9 mouse cellular contexts compared by ENCODE assay signal in genomic region chr7:16475764-16476599, GRCm38 (mm10). TPM values are rescaled to one million over a fixed set of nuclear protein-coding genes. Genes with fewer than 3 reads are reported as not detected.
DNase-seq lines count a peak whose midpoint lies in the region; ATAC-seq and TF ChIP-seq lines count a peak whose summit lies in the region.
"Had no signal": no experiment of that assay in that cellular context is flagged by ENCODE, and none has a peak within 500 bp of the region (broad histone marks: within the 10 kb centered on the region; RNA-seq: fewer than 3 reads in every experiment).

No protein-coding gene starts in this region.

- H3K4me2 ChIP-seq in heart, embryonic 13.5 days: peak overlapping the region; percentile 67
- H3K4me2 ChIP-seq in hindbrain, embryonic 12.5 days (replicated peaks): peak overlapping the region; percentile 57

- intact Hi-C loops in heart, postnatal 10 days (cut with DNase I): no loop called here
- intact Hi-C loops in left cerebral cortex, postnatal 10 days (cut with DNase I): no loop called here

- H3K4me3 ChIP-seq in heart, embryonic 13.5 days: peak overlapping the region; percentile 43
- peak overlapping the region; percentile 55 to 64 for H3K4me3 ChIP-seq in ES-E14 (ENCODE audit: insufficient read depth in 1 of 2, low read depth in 1 of 2, low read length in 2 of 2, poor library complexity in 1 of 2, severe bottlenecking in 1 of 2)
- peak overlapping the region; percentile 35 for H3K4me3 ChIP-seq in hindbrain, embryonic 12.5 days
- peak overlapping the region; percentile 53 for H3K4me3 ChIP-seq in midbrain, embryonic 10.5 days

- H3K36me3 ChIP-seq in heart, embryonic 13.5 days: no peaks in the 10 kb centered on the region
- H3K36me3 ChIP-seq in ES-E14 (ENCODE audit: control insufficient read depth, insufficient read depth, low read length, poor library complexity, severe bottlenecking): no peaks in the 10 kb centered on the region
- no peaks in the 10 kb centered on the region for H3K36me3 ChIP-seq in hindbrain, embryonic 12.5 days
- no peaks in the 10 kb centered on the region for H3K36me3 ChIP-seq in midbrain, embryonic 10.5 days

- 3% methylated on average over 46 of the region's 59 CpGs for WGBS in heart, embryonic 13.5 days
- 2% methylated on average over 55 of the region's 59 CpGs for WGBS in hindbrain, embryonic 12.5 days
- WGBS in midbrain, embryonic 10.5 days: 1% methylated on average over 59 of the region's 59 CpGs

- no peak overlapping the region for H3K27ac ChIP-seq in heart, embryonic 13.5 days (replicated peaks)
- H3K27ac ChIP-seq in ES-E14 (ENCODE audit: insufficient read depth, low read depth, low read length, poor library complexity, severe bottlenecking): no peak overlapping the region
- no peak overlapping the region for H3K27ac ChIP-seq in hindbrain, embryonic 12.5 days
- no peak overlapping the region for H3K27ac ChIP-seq in midbrain, embryonic 10.5 days (replicated peaks)

- in situ Hi-C loops in ES-E14 (cut with MboI; ENCODE audit: low sequenced_read_pairs in 2 of 2, unreplicated experiment in 2 of 2): no loop called here

- no peak for DNase-seq in heart, postnatal 10 days
- no peak for DNase-seq in ES-E14 (ENCODE audit: low read depth, low spot score)
- no peak for DNase-seq in midbrain, embryonic 10.5 days (ENCODE audit: low spot score)
- DNase-seq in kidney, postnatal 4 days: no peak
- no peak for DNase-seq in left cerebral cortex, postnatal 10 days (ENCODE audit: extremely low spot score in 1 of 2, low spot score in 2 of 2)

- no peak overlapping the region for H3K9ac ChIP-seq in heart, embryonic 13.5 days
- peak overlapping the region; percentile 25; the same call in 1 of the 2 replicates for H3K9ac ChIP-seq in ES-E14 (ENCODE audit: insufficient read depth, low read depth, low read length, poor library complexity, severe bottlenecking)
- H3K9ac ChIP-seq in hindbrain, embryonic 12.5 days: peak overlapping the region; percentile 38; the same call in 1 of the 2 replicates

- peaks cover 90% of the 10 kb centered on the region for H3K27me3 ChIP-seq in heart, embryonic 13.5 days (replicated peaks)
- peaks cover 74% of the 10 kb centered on the region for H3K27me3 ChIP-seq in hindbrain, embryonic 12.5 days
- H3K27me3 ChIP-seq in midbrain, embryonic 10.5 days (ENCODE audit: low read depth, poor library complexity, severe bottlenecking): peaks cover 76% of the 10 kb centered on the region

- H3K9me3 ChIP-seq in heart, embryonic 13.5 days: peaks cover 3% of the 10 kb centered on the region
- H3K9me3 ChIP-seq in ES-E14 (ENCODE audit: control insufficient read depth, insufficient read depth, low read depth, low read length): no peaks in the 10 kb centered on the region
- H3K9me3 ChIP-seq in hindbrain, embryonic 12.5 days (replicated peaks): no peaks in the 10 kb centered on the region
- no peaks in the 10 kb centered on the region for H3K9me3 ChIP-seq in midbrain, embryonic 10.5 days (replicated peaks)

- H3K4me1 ChIP-seq in heart, embryonic 13.5 days: peaks cover 21% of the 10 kb centered on the region
- peaks cover 2 to 9% of the 10 kb centered on the region in 2 experiments; a peak in 1 of 4 replicates for H3K4me1 ChIP-seq in ES-E14 (ENCODE audit: control insufficient read depth in 2 of 2, insufficient read depth in 2 of 2, low read length in 2 of 2, poor library complexity in 1 of 2)
- H3K4me1 ChIP-seq in hindbrain, embryonic 12.5 days: peaks cover 23% of the 10 kb centered on the region
- H3K4me1 ChIP-seq in midbrain, embryonic 10.5 days: peaks cover 24% of the 10 kb centered on the region

- no peak for ATAC-seq in heart, embryonic 13.5 days (ENCODE audit: extremely low read depth, insufficient number of reproducible peaks, low FRiP score, low TSS enrichment)
- peak; percentile 13; the same call in 1 of the 2 replicates for ATAC-seq in hindbrain, embryonic 12.5 days (ENCODE audit: low FRiP score)
- no peak for ATAC-seq in granulocyte monocyte progenitor cell, adult 5-6 weeks (replicated peaks; ENCODE audit: poor library complexity, severe bottlenecking)

TF ChIP-seq in ES-E14, 5 proteins besides CTCF, POLR2A, EP300 and RAD21:
- no peak for TF ChIP-seq ZC3H11A (IDR thresholded peaks at IDR 0.05; ENCODE audit: borderline replicate concordance, low read depth, low read length)
- TF ChIP-seq CHD2 (IDR thresholded peaks at IDR 0.05; ENCODE audit: low read depth, low read length): no peak
- TF ChIP-seq MAFK (IDR thresholded peaks at IDR 0.05; ENCODE audit: insufficient read depth, low read depth, low read length): no peak
- no peak for TF ChIP-seq ZNF384 (IDR thresholded peaks at IDR 0.05; ENCODE audit: low read depth, low read length)
- TF ChIP-seq HCFC1 (IDR thresholded peaks at IDR 0.05; ENCODE audit: borderline replicate concordance, insufficient read depth, low read length): no peak
TF ChIP-seq in ES-E14: peak in this region for 0.

RNA-seq across cellular contexts. Expression of gene Npas1, which starts 1.5 kb away (rescaled TPM):
- 0.36 and 0.37 TPM in 2 replicates for polyA plus RNA-seq in heart, embryonic 13.5 days (2015; fragmentation: Nextera tagmentation; extraction: Ambion mirVana)
- total RNA-seq in heart, postnatal 10 days (2021): not detected
- 0.22 and 0.48 TPM in 2 replicates for total RNA-seq in ES-E14 (2012; rRNA removed)
- 1.2 and 1.7 TPM in 2 replicates for polyA plus RNA-seq in hindbrain, embryonic 12.5 days (2016; fragmentation: Nextera tagmentation; extraction: Ambion mirVana)
- polyA plus RNA-seq in midbrain, embryonic 10.5 days (2016; fragmentation: Nextera tagmentation; extraction: Ambion mirVana): 0.32 and 0.74 TPM in 2 replicates
- total RNA-seq in granulocyte monocyte progenitor cell, adult 5-6 weeks (2014; fragmentation: Nextera tagmentation): not detected in 2 replicates
- not detected in 2 replicates for total RNA-seq in granulocyte monocyte progenitor cell, adult 5-6 weeks (2017)
- 10 to 100 TPM; 14.6 to 15.0 TPM for total RNA-seq in left cerebral cortex, postnatal 10 days (2021)
- total RNA-seq: adrenal gland, adult 18-20 months had no signal

RNA-seq across cellular contexts. Expression of gene Tmem160, which starts 23.4 kb away (rescaled TPM):
- 73.2 and 79.2 TPM in 2 replicates for polyA plus RNA-seq in heart, embryonic 13.5 days (2015; fragmentation: Nextera tagmentation; extraction: Ambion mirVana)
- total RNA-seq in heart, postnatal 10 days (2021): 10 to 100 TPM; 78.0 to 87.1 TPM
- 82.7 and 117 TPM in 2 replicates for total RNA-seq in ES-E14 (2012; rRNA removed)
- polyA plus RNA-seq in hindbrain, embryonic 12.5 days (2016; fragmentation: Nextera tagmentation; extraction: Ambion mirVana): 52.6 and 55.9 TPM in 2 replicates
- 54.5 and 64.7 TPM in 2 replicates for polyA plus RNA-seq in midbrain, embryonic 10.5 days (2016; fragmentation: Nextera tagmentation; extraction: Ambion mirVana)
- 27.5 and 71.6 TPM in 2 replicates for total RNA-seq in granulocyte monocyte progenitor cell, adult 5-6 weeks (2014; fragmentation: Nextera tagmentation)
- total RNA-seq in granulocyte monocyte progenitor cell, adult 5-6 weeks (2017): 17.2 and 26.2 TPM in 2 replicates
- 10 to 100 TPM; 96.3 to 98.3 TPM for total RNA-seq in left cerebral cortex, postnatal 10 days (2021)

Comparison
In these comparisons a context has a peak if more than half of its experiments do, and no peak if none do; other contexts are left out.
1. RNA of gene Npas1, which starts 1.5 kb away (total RNA-seq): 14.6 to 15.0 TPM in left cerebral cortex, postnatal 10 days; 0.22 to 0.48 TPM in ES-E14, not detected in heart, postnatal 10 days and not detected in granulocyte monocyte progenitor cell, adult 5-6 weeks; every median in the first group is over 10 times any median in the second.
2. Peak in every context shown above with its lines, with median percentiles within 50 percentile points of each other: H3K4me3 ChIP-seq.